ENCODE assay signal across 8 mouse cellular contexts in the genomic region with DNA sequence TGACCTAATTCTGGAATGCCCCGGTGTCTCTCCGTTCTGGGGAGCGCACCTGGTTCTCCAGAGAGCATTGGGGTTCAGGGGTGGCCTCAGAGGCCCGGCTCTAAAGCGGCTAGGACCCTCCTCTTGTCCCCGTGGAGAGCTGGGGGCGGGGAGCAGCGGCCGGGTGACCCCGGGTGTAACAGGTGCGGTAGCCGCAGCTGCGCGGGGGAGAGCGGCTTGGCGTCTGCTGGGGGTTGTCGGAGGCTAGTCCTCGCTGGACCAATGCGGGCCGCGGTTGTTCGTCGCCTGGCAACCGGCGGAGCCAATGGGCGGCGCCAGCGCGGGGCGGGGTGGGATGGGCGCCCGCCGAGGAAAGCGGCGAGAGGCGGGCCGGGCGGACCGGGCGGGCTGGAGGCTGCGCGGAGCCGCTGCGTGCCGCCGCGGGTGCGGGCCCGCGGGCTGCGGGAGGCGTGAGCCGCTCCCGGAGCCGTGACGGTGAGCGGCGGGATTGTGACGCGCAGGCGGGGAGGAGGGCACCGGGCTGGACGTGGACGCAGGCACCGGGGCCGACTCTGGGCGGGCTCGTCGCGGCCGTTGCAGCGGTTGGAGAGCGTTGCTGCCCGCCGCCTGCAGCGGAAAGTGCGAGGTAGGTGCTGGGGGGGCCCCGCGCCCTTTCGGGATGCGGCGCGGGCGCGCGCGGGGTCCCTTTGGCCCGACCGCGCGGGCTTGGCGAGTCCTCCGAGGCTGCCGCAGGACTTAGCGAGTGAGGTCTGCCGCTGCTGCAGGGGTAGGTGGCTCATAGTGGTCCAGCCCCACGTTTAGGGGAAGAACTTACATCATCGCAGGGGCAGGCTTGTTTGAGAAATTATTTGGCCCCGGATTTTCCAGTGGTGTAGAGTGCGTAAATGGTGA. TPM values are rescaled to one million over a fixed set of nuclear protein-coding genes. Genes with fewer than 3 reads are reported as not detected.
DNase-seq lines count a peak whose midpoint lies in the region; ATAC-seq and TF ChIP-seq lines count a peak whose summit lies in the region.

A gene (plus strand): TSS at position 332 of the 891 bp plus-strand sequence.

- TF ChIP-seq CTCF in small intestine, adult 2 months (IDR thresholded peaks at IDR 0.05; ENCODE audit: extremely low read depth, insufficient read length, insufficient replicate concordance, low read depth, low read length), result no peak

- DNase-seq in 3T3-L1 (ENCODE audit: low read depth, low spot score), result peak; percentile 84
- DNase-seq in adrenal gland, postnatal 36 days, result peak; percentile 99
- DNase-seq in heart, adult 18-20 months, result peak; percentile 97 to 99
- DNase-seq in kidney, adult 18-20 months, result peak; percentile 98
- DNase-seq in limb, embryonic 11.5 days (ENCODE audit: low spot score), result peak; percentile 99

- H3K9ac ChIP-seq in embryonic facial prominence, embryonic 12.5 days, result peak within 1 kb of the TSS; percentile 87
- H3K9ac ChIP-seq in limb, embryonic 11.5 days (ENCODE audit: low read length), result peak within 1 kb of the TSS; percentile 87
- peak within 1 kb of the TSS; percentile 95 for H3K9ac ChIP-seq in midbrain, embryonic 13.5 days (replicated peaks)

- H3K4me1 ChIP-seq in embryonic facial prominence, embryonic 12.5 days, result peaks cover 16% of the 10 kb centered on the region; the same call in 1 of the 2 replicates
- H3K4me1 ChIP-seq in limb, embryonic 11.5 days (ENCODE audit: control insufficient read depth, insufficient read depth, low read length), result peaks cover 14% of the 10 kb centered on the region
- H3K4me1 ChIP-seq in midbrain, embryonic 13.5 days (replicated peaks), result peaks cover 33% of the 10 kb centered on the region
- peaks cover 14% of the 10 kb centered on the region; the same call in 1 of the 2 replicates for H3K4me1 ChIP-seq in small intestine, adult 2 months (ENCODE audit: control insufficient read depth, insufficient read depth, insufficient read length, low read length)

- no peaks in the 10 kb centered on the region for H3K27me3 ChIP-seq in embryonic facial prominence, embryonic 12.5 days
- H3K27me3 ChIP-seq in limb, embryonic 11.5 days (ENCODE audit: control insufficient read depth, insufficient read depth, low read length), result no peaks in the 10 kb centered on the region
- H3K27me3 ChIP-seq in midbrain, embryonic 13.5 days, result no peaks in the 10 kb centered on the region
- H3K27me3 ChIP-seq in small intestine, adult 2 months (ENCODE audit: control insufficient read depth, insufficient read depth, low read length), result no peaks in the 10 kb centered on the region

- H3K9me3 ChIP-seq in embryonic facial prominence, embryonic 12.5 days, result peaks cover 4% of the 10 kb centered on the region; the same call in 1 of the 2 replicates
- H3K9me3 ChIP-seq in limb, embryonic 11.5 days (ENCODE audit: control insufficient read depth, low read length), result no peaks in the 10 kb centered on the region
- H3K9me3 ChIP-seq in midbrain, embryonic 13.5 days, result peaks cover 4% of the 10 kb centered on the region; the same call in 1 of the 2 replicates

- no peaks in the 10 kb centered on the region for H3K36me3 ChIP-seq in embryonic facial prominence, embryonic 12.5 days
- H3K36me3 ChIP-seq in limb, embryonic 11.5 days (ENCODE audit: control insufficient read depth, insufficient read depth, low read length), result no peaks in the 10 kb centered on the region
- no peaks in the 10 kb centered on the region for H3K36me3 ChIP-seq in midbrain, embryonic 13.5 days
- no peaks in the 10 kb centered on the region for H3K36me3 ChIP-seq in small intestine, adult 2 months (ENCODE audit: control insufficient read depth, insufficient read depth, low read length)

- peak within 1 kb of the TSS; percentile 52 for H3K27ac ChIP-seq in embryonic facial prominence, embryonic 12.5 days
- peak within 1 kb of the TSS; percentile 59; the same call in 1 of the 2 replicates for H3K27ac ChIP-seq in limb, embryonic 11.5 days (replicated peaks; ENCODE audit: low read depth, low read length)
- peak within 1 kb of the TSS; percentile 85 for H3K27ac ChIP-seq in midbrain, embryonic 13.5 days
- peak within 1 kb of the TSS; percentile 94 for H3K27ac ChIP-seq in small intestine, adult 2 months (ENCODE audit: insufficient read depth, low read depth, low read length)

- peak; percentile 65; the same call in 1 of the 2 replicates for TF ChIP-seq POLR2A in small intestine, adult 2 months (IDR thresholded peaks at IDR 0.05; ENCODE audit: low read depth, low read length)

- WGBS in embryonic facial prominence, embryonic 12.5 days, result under 1% methylated on average over 77 of the region's 100 CpGs
- under 1% methylated on average over 76 of the region's 100 CpGs for WGBS in limb, embryonic 11.5 days
- WGBS in midbrain, embryonic 13.5 days, result under 1% methylated on average over 98 of the region's 100 CpGs
- WGBS in small intestine, adult 2 months, result under 1% methylated on average over 100 of the region's 100 CpGs

- peak; percentile 93 for ATAC-seq in embryonic facial prominence, embryonic 12.5 days (ENCODE audit: insufficient number of reproducible peaks, insufficient read depth, low FRiP score, low TSS enrichment)
- peak; percentile 96 for ATAC-seq in limb, embryonic 11.5 days (ENCODE audit: insufficient number of reproducible peaks, low FRiP score, low TSS enrichment, low read depth)
- peak; percentile 99 for ATAC-seq in midbrain, embryonic 13.5 days

- H3K4me2 ChIP-seq in embryonic facial prominence, embryonic 12.5 days (replicated peaks), result peak within 1 kb of the TSS; percentile 77
- H3K4me2 ChIP-seq in limb, embryonic 11.5 days (ENCODE audit: low read depth, severe bottlenecking), result peak within 1 kb of the TSS; percentile 86
- H3K4me2 ChIP-seq in midbrain, embryonic 13.5 days (replicated peaks), result peak within 1 kb of the TSS; percentile 85

- peak within 1 kb of the TSS; percentile 83 for H3K4me3 ChIP-seq in embryonic facial prominence, embryonic 12.5 days
- peak within 1 kb of the TSS; percentile 90 for H3K4me3 ChIP-seq in limb, embryonic 11.5 days (ENCODE audit: low read depth, low read length)
- peak within 1 kb of the TSS; percentile 91 for H3K4me3 ChIP-seq in midbrain, embryonic 13.5 days (replicated peaks)
- H3K4me3 ChIP-seq in small intestine, adult 2 months (ENCODE audit: low read depth, low read length), result peak within 1 kb of the TSS; percentile 70

RNA-seq across cellular contexts. Expression of the gene that starts here (rescaled TPM):
- total RNA-seq in adrenal gland, postnatal 36 days (2021), result 1 to 10 TPM; 8.4 to 9.6 TPM
- polyA plus RNA-seq in embryonic facial prominence, embryonic 12.5 days (2016; fragmentation: Nextera tagmentation; extraction: Ambion mirVana), result 26.6 and 29.8 TPM in 2 replicates
- total RNA-seq in heart, adult 18-20 months (2021), result 10 to 100 TPM; 13.0 to 15.1 TPM
- polyA plus RNA-seq in limb, embryonic 11.5 days (2014; fragmentation: Nextera tagmentation; extraction: Ambion mirVana), result 21.4 and 23.1 TPM in 2 replicates
- polyA plus RNA-seq in midbrain, embryonic 13.5 days (2015; fragmentation: Nextera tagmentation; extraction: Ambion mirVana), result 15.5 and 16.4 TPM in 2 replicates
- polyA plus RNA-seq in small intestine, adult 2 months (2012; rRNA removed), result 6.3 and 9.6 TPM in 2 replicates

Comparison
In these comparisons a context has a peak if more than half of its experiments do, and no peak if none do; other contexts are left out.
1. Peak in every context shown above with its lines: DNase-seq, ATAC-seq, H3K4me3 ChIP-seq and H3K27ac ChIP-seq.